In genomic region chr13:16763746-16764145, GRCm38 (mm10) we compare ENCODE assay signal across 9 mouse cellular contexts.
A peak's percentile ranks its signal among the peaks of the same experiment; 100 is the strongest.
DNase-seq lines count a peak whose midpoint lies in the region; ATAC-seq lines count a peak whose summit lies in the region.
"Had no signal": no experiment of that assay in that cellular context is flagged by ENCODE, and none has a peak within 500 bp of the region (broad histone marks: within the 10 kb centered on the region; RNA-seq: fewer than 3 reads in every experiment).

No protein-coding gene starts in this region.

- 4% methylated on average over 2 of the region's 2 CpGs for WGBS in heart, embryonic 10.5 days
- WGBS in forebrain, embryonic 12.5 days, result 5% methylated on average over 2 of the region's 2 CpGs

- ATAC-seq in forebrain, embryonic 12.5 days (ENCODE audit: low FRiP score), result peak; percentile 47; the same call in 1 of the 2 replicates
- peak; percentile 85; the same call in 1 of the 2 replicates for ATAC-seq in megakaryocyte-erythroid progenitor cell, adult 5-6 weeks (replicated peaks; ENCODE audit: low FRiP score, low TSS enrichment, poor library complexity, severe bottlenecking)

- no peaks in the 10 kb centered on the region for H3K9me3 ChIP-seq in heart, embryonic 10.5 days
- no peaks in the 10 kb centered on the region for H3K9me3 ChIP-seq in forebrain, embryonic 12.5 days
- H3K9me3 ChIP-seq: embryonic facial prominence, embryonic 13.5 days had no signal

- H3K4me3 ChIP-seq in heart, embryonic 10.5 days, result no peak overlapping the region
- H3K4me3 ChIP-seq in forebrain, embryonic 12.5 days (replicated peaks), result no peak overlapping the region
- H3K4me3 ChIP-seq: embryonic facial prominence, embryonic 13.5 days had no signal

- no peaks in the 10 kb centered on the region for H3K36me3 ChIP-seq in heart, embryonic 10.5 days
- no peaks in the 10 kb centered on the region for H3K36me3 ChIP-seq in forebrain, embryonic 12.5 days (replicated peaks)
- H3K36me3 ChIP-seq: embryonic facial prominence, embryonic 13.5 days had no signal

- H3K4me2 ChIP-seq in forebrain, embryonic 12.5 days, result no peak overlapping the region
- H3K4me2 ChIP-seq: embryonic facial prominence, embryonic 13.5 days had no signal

- H3K27ac ChIP-seq in heart, embryonic 10.5 days, result no peak overlapping the region
- no peak overlapping the region for H3K27ac ChIP-seq in forebrain, embryonic 12.5 days
- H3K27ac ChIP-seq: embryonic facial prominence, embryonic 13.5 days had no signal

- intact Hi-C loops in heart, postnatal 10 days (cut with DNase I), result loop anchor here (2.0 kb wide), 1 partner anchor 751 kb away; no protein-coding TSS in a partner anchor

- no peaks in the 10 kb centered on the region for H3K4me1 ChIP-seq in heart, embryonic 10.5 days
- H3K4me1 ChIP-seq in forebrain, embryonic 12.5 days, result peaks cover 15% of the 10 kb centered on the region

- H3K9ac ChIP-seq in forebrain, embryonic 12.5 days, result no peak overlapping the region
- H3K9ac ChIP-seq: embryonic facial prominence, embryonic 13.5 days had no signal

- H3K27me3 ChIP-seq in heart, embryonic 10.5 days (ENCODE audit: insufficient read depth, poor library complexity, severe bottlenecking), result no peaks in the 10 kb centered on the region
- H3K27me3 ChIP-seq in forebrain, embryonic 12.5 days, result no peaks in the 10 kb centered on the region
- H3K27me3 ChIP-seq: embryonic facial prominence, embryonic 13.5 days had no signal

- peak; percentile 37 to 40 for DNase-seq in heart, postnatal 10 days
- DNase-seq in heart, embryonic 10.5 days (ENCODE audit: low spot score), result no peak
- peak; percentile 37 to 48 for DNase-seq in B cell, adult 2 months
- DNase-seq in ZHBTc4 (ENCODE audit: low read depth, low spot score), result peak; percentile 69
- DNase-seq in kidney, postnatal 25 days, result peak; percentile 42 to 68
- no peak for DNase-seq in yolk sac, embryonic 10.5 days (ENCODE audit: low spot score)

Comparison
In these comparisons a context has a peak if more than half of its experiments do, and no peak if none do; other contexts are left out.
1. DNase-seq: peak in heart, postnatal 10 days (2 of 2), B cell, adult 2 months (2 of 2), ZHBTc4 (single experiment) and kidney, postnatal 25 days (2 of 2); none in heart, embryonic 10.5 days (single experiment) and yolk sac, embryonic 10.5 days (single experiment).